Mouse (Mus musculus): ENCODE data around the gene Khdrbs2.

GRCm38 (mm10) chr1:32309074-32309473 lies 136.6 kb downstream of the Khdrbs2 start:
- TF ChIP-seq CTCF (IDR thresholded peaks at IDR 0.05; ENCODE audit: borderline replicate concordance, insufficient read depth, low read depth, low read length) (no peak), POLR2A (IDR thresholded peaks at IDR 0.05; ENCODE audit: borderline replicate concordance, insufficient read depth, low read length) (no peak)
